In genomic region chr17:47221068-47221796, GRCm38 (mm10) we compare ENCODE assay signal across 16 mouse cellular contexts.
DNase-seq lines count a peak whose midpoint lies in the region; ATAC-seq and TF ChIP-seq lines count a peak whose summit lies in the region.
"Had no signal": no experiment of that assay in that cellular context is flagged by ENCODE, and none has a peak within 500 bp of the region (broad histone marks: within the 10 kb centered on the region; RNA-seq: fewer than 3 reads in every experiment).

No protein-coding gene starts in this region.

- TF ChIP-seq CTCF in liver, postnatal 0 days (IDR thresholded peaks at IDR 0.05; ENCODE audit: low read depth), result no peak

- H3K9ac ChIP-seq in liver, postnatal 0 days (replicated peaks), result no peak overlapping the region
- no peak overlapping the region for H3K9ac ChIP-seq in liver, embryonic 12.5 days
- H3K9ac ChIP-seq: heart, embryonic 13.5 days; hindbrain, embryonic 14.5 days had no signal

- H3K27me3 ChIP-seq in liver, postnatal 0 days (ENCODE audit: insufficient read depth, low read length), result no peaks in the 10 kb centered on the region
- H3K27me3 ChIP-seq in liver, embryonic 12.5 days (replicated peaks), result no peaks in the 10 kb centered on the region
- H3K27me3 ChIP-seq: heart, embryonic 13.5 days; megakaryocyte, embryonic 14.5 days had no signal

- H3K27ac ChIP-seq in liver, postnatal 0 days (ENCODE audit: low read depth), result no peak overlapping the region
- H3K27ac ChIP-seq in liver, embryonic 12.5 days, result no peak overlapping the region
- H3K27ac ChIP-seq in brown adipose tissue, adult 24 weeks (replicated peaks; ENCODE audit: low read depth, low read length), result peak overlapping the region; percentile 76
- H3K27ac ChIP-seq: heart, embryonic 13.5 days; hindbrain, embryonic 14.5 days had no signal

- no peaks in the 10 kb centered on the region for H3K36me3 ChIP-seq in liver, postnatal 0 days (replicated peaks; ENCODE audit: insufficient read depth, low read length)
- H3K36me3 ChIP-seq in liver, embryonic 12.5 days, result no peaks in the 10 kb centered on the region
- H3K36me3 ChIP-seq: G1E had no signal

- peaks cover 6% of the 10 kb centered on the region for H3K4me1 ChIP-seq in liver, postnatal 0 days (ENCODE audit: insufficient read depth)
- H3K4me1 ChIP-seq in liver, embryonic 12.5 days, result peaks cover 9% of the 10 kb centered on the region
- H3K4me1 ChIP-seq in brown adipose tissue, adult 24 weeks (ENCODE audit: control insufficient read depth, insufficient read depth, insufficient read length, low read length), result peaks cover 2% of the 10 kb centered on the region

- DNase-seq in heart, adult 11 months, result peak; percentile 97
- DNase-seq in heart, postnatal 4 days, result no peak
- no peak for DNase-seq in liver, postnatal 0 days
- no peak for DNase-seq in c-Kit-positive CD71-positive TER-119-positive erythroid progenitor cells, embryonic 14.5 days (ENCODE audit: low spot score)
- no peak for DNase-seq in frontal cortex, postnatal 36 days (ENCODE audit: low spot score in 2 of 2)
- DNase-seq: cerebellum, adult 2 months; kidney, adult 9 months; right cerebral cortex, postnatal 14 days had no signal

- WGBS in liver, postnatal 0 days (ENCODE audit: insufficient replicate concordance), result 74% methylated on average over 14 of the region's 14 CpGs
- 76% methylated on average over 14 of the region's 14 CpGs for WGBS in liver, embryonic 12.5 days (ENCODE audit: insufficient replicate concordance)

- no peak for TF ChIP-seq EP300 in liver, postnatal 0 days (IDR thresholded peaks at IDR 0.05; ENCODE audit: low read depth)

- H3K9me3 ChIP-seq in liver, postnatal 0 days (ENCODE audit: low read length), result no peaks in the 10 kb centered on the region
- H3K9me3 ChIP-seq in liver, embryonic 12.5 days (replicated peaks), result no peaks in the 10 kb centered on the region
- H3K9me3 ChIP-seq: G1E; heart, embryonic 13.5 days; megakaryocyte, embryonic 14.5 days had no signal

- ATAC-seq in liver, postnatal 0 days, result peak; percentile 25; the same call in 1 of the 2 replicates
- ATAC-seq in liver, embryonic 12.5 days, result no peak
- ATAC-seq in megakaryocyte progenitor cell, adult 5-6 weeks (replicated peaks; ENCODE audit: poor library complexity), result peak; percentile 48

- H3K4me3 ChIP-seq in liver, postnatal 0 days (ENCODE audit: low read depth, low read length), result no peak overlapping the region
- no peak overlapping the region for H3K4me3 ChIP-seq in liver, embryonic 12.5 days
- H3K4me3 ChIP-seq in brown adipose tissue, adult 24 weeks (ENCODE audit: insufficient read depth, low read depth, low read length), result no peak overlapping the region
- H3K4me3 ChIP-seq: erythroblast, embryonic 14.5 days; heart, embryonic 13.5 days; megakaryocyte, embryonic 14.5 days had no signal

- H3K4me2 ChIP-seq in liver, postnatal 0 days (ENCODE audit: low read depth, low read length), result no peak overlapping the region
- H3K4me2 ChIP-seq in liver, embryonic 12.5 days, result no peak overlapping the region
- H3K4me2 ChIP-seq: heart, embryonic 13.5 days; hindbrain, embryonic 14.5 days had no signal
